Mouse (Mus musculus) liver, postnatal 0 days (tissue): Measurements from ENCODE around the gene Cbln3.

ENCODE experiments used
- CTCF ChIP-seq: sonication (generic); IDR thresholded peaks from 2 replicates; pipeline ENCODE4 v1.5.1; 2016; ENCODE audit warnings: antibody characterized with exemption, low read depth
- EP300 ChIP-seq: IDR thresholded peaks from 2 replicates; pipeline ENCODE4 v1.6.1; 2016; ENCODE audit warnings: antibody characterized with exemption, low read depth, mild to moderate bottlenecking

- no peak for TF ChIP-seq CTCF
- no peak for TF ChIP-seq EP300
Measured at GRCm38 (mm10) chr14:55898947-55899346, 14.8 kb upstream of the Cbln3 start.
